Mouse (Mus musculus): ENCODE data around the gene Ly6g5c.

DNA sequence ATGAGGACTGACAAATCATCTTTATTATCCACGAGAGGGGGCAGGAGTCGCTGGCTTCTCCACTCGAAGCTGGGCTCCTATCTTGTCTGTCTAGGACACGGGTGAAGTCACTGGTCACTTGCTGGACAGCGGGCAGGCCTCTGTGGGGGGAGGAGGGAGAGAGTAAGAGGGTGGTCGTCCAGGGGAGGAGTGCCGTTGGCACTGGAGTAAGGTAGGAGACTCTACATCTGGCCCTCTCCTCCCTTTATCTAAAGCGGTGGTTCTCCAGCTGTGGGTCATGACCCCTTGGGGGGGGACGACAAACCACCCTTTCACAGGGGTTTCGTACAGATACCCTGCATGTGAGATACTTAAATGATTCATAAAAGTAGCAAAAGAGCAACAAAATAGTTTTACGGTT is 20.9 kb downstream of the Ly6g5c start:
- TF ChIP-seq CTCF (IDR thresholded peaks at IDR 0.05; ENCODE audit: borderline replicate concordance, insufficient read depth, low read depth, low read length) (no peak), POLR2A (IDR thresholded peaks at IDR 0.05; ENCODE audit: borderline replicate concordance, insufficient read depth, low read length) (no peak)
